Mouse (Mus musculus) liver, adult 2 months (tissue): ENCODE measurements around the gene Frmd4a.

Experiments used
- CTCF ChIP-seq: fragments of 200-500 bp; IDR thresholded peaks from 2 replicates; pipeline ENCODE4 v1.5.1; 2011; ENCODE audit warnings: low read depth, low read length, control low read depth
- POLR2A ChIP-seq: fragments of 200-500 bp; IDR thresholded peaks from 2 replicates; pipeline ENCODE4 v1.6.1; 2011; ENCODE audit warnings: low read length, control low read depth; ENCODE audit not compliant: insufficient read depth; ENCODE audit errors: extremely low read depth

DNA sequence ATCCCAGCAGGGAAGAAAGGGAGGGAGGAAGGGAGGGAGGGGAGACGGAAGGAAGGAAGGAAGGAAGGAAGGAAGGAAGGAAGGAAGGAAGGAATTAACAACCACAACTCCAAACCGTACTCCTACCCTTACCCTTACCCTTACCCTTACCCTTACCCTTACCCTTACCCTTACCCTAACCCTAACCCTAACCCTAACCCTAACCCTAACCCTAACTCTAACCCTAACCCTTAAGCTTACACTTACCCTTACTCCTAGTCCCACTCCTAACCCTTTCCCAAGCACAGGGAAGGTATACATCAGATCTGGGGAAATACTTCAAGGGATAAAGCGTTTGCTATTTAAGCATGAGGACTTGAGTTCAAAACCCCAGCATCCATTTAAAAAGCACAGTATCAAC, 498.4 kb downstream of the Frmd4a start:
- no peak for TF ChIP-seq CTCF
- no peak for TF ChIP-seq POLR2A
